In the genomic region with DNA sequence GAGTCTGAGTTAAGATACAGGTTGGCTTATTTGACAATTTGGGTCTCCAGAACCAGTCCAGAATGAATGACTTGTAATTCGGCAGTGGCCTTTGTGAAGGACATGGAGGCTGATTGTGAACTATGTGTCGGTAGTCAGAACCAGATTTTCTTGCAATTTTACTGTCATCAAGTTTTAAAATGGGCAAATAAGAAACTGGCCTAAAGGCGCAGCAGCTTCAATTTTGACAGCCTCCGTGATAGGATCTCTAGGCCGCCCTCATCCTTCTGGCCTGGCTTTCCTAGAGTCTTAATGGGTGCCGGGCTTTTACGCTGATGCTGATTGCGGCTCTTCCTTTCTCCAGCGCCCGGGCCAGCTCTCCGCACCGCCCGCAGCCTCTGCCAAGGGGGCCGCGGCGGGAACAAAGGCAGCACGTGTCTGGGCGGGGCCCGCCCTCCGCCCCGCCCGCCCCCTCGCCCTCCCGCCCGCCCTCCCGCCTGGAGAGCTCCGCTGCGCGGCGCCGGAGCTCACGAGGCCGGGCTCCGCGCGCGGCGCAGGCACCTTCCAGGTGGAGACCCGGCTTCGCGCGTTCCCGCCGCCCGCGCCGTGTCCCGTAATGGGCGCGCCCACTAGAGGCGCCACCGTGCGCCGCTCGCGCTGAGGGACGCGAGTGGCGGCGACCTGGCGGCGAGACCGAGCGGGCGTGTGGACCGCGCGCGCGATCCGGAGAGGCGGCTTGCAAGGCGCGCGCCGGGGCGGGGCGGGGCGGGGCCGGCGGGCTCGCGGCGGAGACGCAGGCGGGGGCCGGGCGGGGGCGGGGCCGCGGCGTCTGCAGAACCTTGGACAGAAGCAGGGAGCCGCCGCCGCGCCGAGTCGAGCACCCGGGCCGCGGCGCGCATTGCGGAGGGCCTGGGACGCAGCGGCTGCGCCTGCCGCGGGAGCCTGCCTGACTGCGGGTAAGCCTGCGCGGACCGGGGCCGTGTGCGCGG, we compare ENCODE assay signal across 8 mouse cellular contexts. TPM values are rescaled to one million over a fixed set of nuclear protein-coding genes. Genes with fewer than 3 reads are reported as not detected.
DNase-seq lines count a peak whose midpoint lies in the region; ATAC-seq and TF ChIP-seq lines count a peak whose summit lies in the region.

A gene (plus strand): TSS at position 802 of the 968 bp plus-strand sequence.

- peak; percentile 68 for TF ChIP-seq CTCF in layer of hippocampus, adult 2 months (conservative IDR thresholded peaks at IDR 0.05)
- peak; percentile 29; the same call in 1 of the 2 replicates for TF ChIP-seq CTCF in lung, embryonic 14.5 days (IDR thresholded peaks at IDR 0.05; ENCODE audit: low read depth)
- peak; percentile 69 for TF ChIP-seq CTCF in olfactory bulb, adult 2 months (IDR thresholded peaks at IDR 0.05; ENCODE audit: insufficient read depth, low read depth, low read length)

- peak; percentile 82 for TF ChIP-seq POLR2A in olfactory bulb, adult 2 months (IDR thresholded peaks at IDR 0.05; ENCODE audit: insufficient read depth, low read depth, low read length)

- H3K36me3 ChIP-seq in forebrain, embryonic 16.5 days (ENCODE audit: control insufficient read depth, insufficient read depth) = peaks cover 7% of the 10 kb centered on the region; the same call in 1 of the 2 replicates
- peaks cover 25% of the 10 kb centered on the region for H3K36me3 ChIP-seq in lung, embryonic 14.5 days (ENCODE audit: insufficient read depth)

- peak; percentile 95 for DNase-seq in MN1 (ENCODE audit: low spot score)
- peak; percentile 92 to 98 for DNase-seq in cerebellum, adult 18-20 months
- DNase-seq in heart, postnatal 36 days = peak; percentile 81 to 90
- peak; percentile 87 to 90 for DNase-seq in layer of hippocampus, adult 2 months (ENCODE audit: low spot score in 2 of 2)
- DNase-seq in lung, embryonic 14.5 days = peak; percentile 92
- peak; percentile 86 for DNase-seq in thymus, adult 18-20 months

- H3K9me3 ChIP-seq in forebrain, embryonic 16.5 days (ENCODE audit: control insufficient read depth, low read length) = no peaks in the 10 kb centered on the region
- no peaks in the 10 kb centered on the region for H3K9me3 ChIP-seq in lung, embryonic 14.5 days (ENCODE audit: low read depth, low read length)

- peak within 1 kb of the TSS; percentile 93 for H3K4me3 ChIP-seq in forebrain, embryonic 16.5 days (replicated peaks; ENCODE audit: low read length)
- peak within 1 kb of the TSS; percentile 92 for H3K4me3 ChIP-seq in layer of hippocampus, adult 2 months
- H3K4me3 ChIP-seq in lung, embryonic 14.5 days (ENCODE audit: low read depth, low read length) = peak within 1 kb of the TSS; percentile 72
- peak within 1 kb of the TSS; percentile 96 for H3K4me3 ChIP-seq in olfactory bulb, adult 2 months (ENCODE audit: insufficient read depth, low read depth, low read length)

- ATAC-seq in forebrain, embryonic 16.5 days = peak; percentile 88
- peak; percentile 89 for ATAC-seq in lung, embryonic 14.5 days (ENCODE audit: insufficient read depth)

- intact Hi-C loops in heart, postnatal 36 days (cut with DNase I) = loop anchor here (2.0 to 5.0 kb wide), 3 partner anchors 46 to 196 kb away; no protein-coding TSS in a partner anchor

- peak within 1 kb of the TSS; percentile 99 for H3K9ac ChIP-seq in forebrain, embryonic 16.5 days (replicated peaks; ENCODE audit: low read depth, low read length)
- peak within 1 kb of the TSS; percentile 62 for H3K9ac ChIP-seq in lung, embryonic 14.5 days

- peak within 1 kb of the TSS; percentile 99 for H3K27ac ChIP-seq in forebrain, embryonic 16.5 days (ENCODE audit: low read length)
- peak within 1 kb of the TSS; percentile 93 for H3K27ac ChIP-seq in layer of hippocampus, adult 2 months
- H3K27ac ChIP-seq in lung, embryonic 14.5 days (ENCODE audit: low read depth) = peak within 1 kb of the TSS; percentile 73
- H3K27ac ChIP-seq in olfactory bulb, adult 2 months (ENCODE audit: insufficient read depth, low read depth, low read length) = peak within 1 kb of the TSS; percentile 96

- H3K4me1 ChIP-seq in forebrain, embryonic 16.5 days (replicated peaks; ENCODE audit: control insufficient read depth, insufficient read depth, low read length) = peaks cover 23% of the 10 kb centered on the region
- H3K4me1 ChIP-seq in lung, embryonic 14.5 days (ENCODE audit: insufficient read depth) = 0 out of 2 replicates have a peak, but pooled peaks cover 4% of the 10 kb centered on the region
- peaks cover 17% of the 10 kb centered on the region for H3K4me1 ChIP-seq in olfactory bulb, adult 2 months (ENCODE audit: control insufficient read depth, insufficient read depth, low read length)

- H3K27me3 ChIP-seq in forebrain, embryonic 16.5 days (replicated peaks; ENCODE audit: control insufficient read depth, insufficient read depth, low read length) = no peaks in the 10 kb centered on the region
- no peaks in the 10 kb centered on the region for H3K27me3 ChIP-seq in lung, embryonic 14.5 days (ENCODE audit: insufficient read depth, low read length)

- whole genome bisulfite sequencing in forebrain, embryonic 16.5 days = under 1% methylated on average over 64 of the region's 116 CpGs
- WGBS in lung, embryonic 14.5 days = 1% methylated on average over 98 of the region's 116 CpGs
- WGBS in olfactory bulb, adult 2 months = 3% methylated on average over 109 of the region's 116 CpGs

- H3K4me2 ChIP-seq in forebrain, embryonic 16.5 days (ENCODE audit: low read length) = peak within 1 kb of the TSS; percentile 97
- peak within 1 kb of the TSS; percentile 99 for H3K4me2 ChIP-seq in lung, embryonic 14.5 days

RNA-seq across cellular contexts. Expression of the gene that starts here (rescaled TPM):
- polyA plus RNA-seq in forebrain, embryonic 16.5 days (2015; fragmentation: Nextera tagmentation; extraction: Ambion mirVana) = 109 and 113 TPM in 2 replicates
- total RNA-seq in heart, postnatal 36 days (2021) = 1 to 10 TPM; 1.2 to 1.5 TPM
- 100 to 1,000 TPM; 218 to 227 TPM for total RNA-seq in layer of hippocampus, adult 2 months (2021)
- 0.88 and 0.96 TPM in 2 replicates for polyA plus RNA-seq in lung, embryonic 14.5 days (2014; fragmentation: Nextera tagmentation; extraction: Ambion mirVana)
- polyA plus RNA-seq in olfactory bulb, adult 2 months (2012; ENCODE audit: insufficient read depth, insufficient read length, low replicate concordance, missing spikeins) = 97.4 and 147 TPM in 2 replicates

Comparison
In these comparisons a context has a peak if more than half of its experiments do, and no peak if none do; other contexts are left out.
1. Peak in every context shown above with its lines: DNase-seq, ATAC-seq, H3K4me3 ChIP-seq and H3K27ac ChIP-seq.
2. RNA of the gene that starts here (total RNA-seq): 218 to 227 TPM in layer of hippocampus, adult 2 months; 1.2 to 1.5 TPM in heart, postnatal 36 days; every median in the first group is over 10 times any median in the second.
3. RNA of the gene that starts here (polyA plus RNA-seq): 109 to 113 TPM in forebrain, embryonic 16.5 days and 97.4 to 147 TPM in olfactory bulb, adult 2 months; 0.88 to 0.96 TPM in lung, embryonic 14.5 days; every median in the first group is over 10 times any median in the second.
4. Peak in DNase-seq, ATAC-seq, H3K4me3 ChIP-seq, H3K27ac ChIP-seq, H3K9ac ChIP-seq and H3K4me2 ChIP-seq in lung, embryonic 14.5 days; RNA of the gene not detected or under 1 TPM.